Comparison of ENCODE assay signal across 8 mouse cellular contexts in the genomic region with DNA sequence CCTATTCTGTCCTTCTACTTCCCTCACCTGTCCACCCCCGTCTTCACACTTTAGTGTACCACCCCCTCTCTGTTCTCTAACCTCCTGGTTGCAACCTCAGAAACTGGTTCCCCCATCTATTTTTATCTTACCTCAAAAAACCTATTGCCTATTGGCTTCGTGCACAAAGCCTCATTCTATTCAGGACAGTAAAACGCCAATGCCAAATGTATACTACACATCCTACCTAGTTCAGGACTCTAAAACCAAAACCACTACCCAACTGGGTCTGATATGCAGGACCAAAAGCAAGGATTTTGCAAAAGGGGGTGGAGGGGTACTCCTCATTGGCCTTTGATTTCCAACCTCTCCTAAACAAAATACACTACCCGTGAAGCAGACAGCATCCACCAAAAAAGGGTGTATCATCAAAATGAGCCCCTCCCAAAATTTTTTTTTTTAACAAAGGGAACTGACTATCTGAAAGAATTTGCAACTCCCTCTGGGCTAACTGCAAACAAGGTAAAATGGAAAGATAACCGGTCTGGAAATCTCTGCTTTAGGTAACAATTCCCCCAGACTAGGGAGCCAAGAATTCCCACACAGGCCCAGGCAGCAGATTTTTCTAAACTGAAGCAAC. TPM values are rescaled to one million over a fixed set of nuclear protein-coding genes. Genes with fewer than 3 reads are reported as not detected.
DNase-seq lines count a peak whose midpoint lies in the region; ATAC-seq and TF ChIP-seq lines count a peak whose summit lies in the region.

No protein-coding gene starts in this region.

- TF ChIP-seq POLR2A in kidney, adult 2 months (IDR thresholded peaks at IDR 0.05; ENCODE audit: low read depth, low read length): no peak

- H3K4me1 ChIP-seq in kidney, adult 2 months (ENCODE audit: control insufficient read depth, insufficient read depth, low read length): peaks cover 8% of the 10 kb centered on the region; the same call in 1 of the 2 replicates
- no peaks in the 10 kb centered on the region for H3K4me1 ChIP-seq in hindbrain, embryonic 11.5 days (replicated peaks; ENCODE audit: control insufficient read depth, insufficient read depth, low read length)
- peaks cover 35% of the 10 kb centered on the region for H3K4me1 ChIP-seq in midbrain, embryonic 13.5 days (replicated peaks)

- ATAC-seq in hindbrain, embryonic 11.5 days (ENCODE audit: low FRiP score): no peak
- no peak for ATAC-seq in midbrain, embryonic 13.5 days

- no peaks in the 10 kb centered on the region; the same call in 1 of the 2 replicates for H3K36me3 ChIP-seq in kidney, adult 2 months (ENCODE audit: control insufficient read depth, insufficient read depth, low read length)
- no peaks in the 10 kb centered on the region for H3K36me3 ChIP-seq in hindbrain, embryonic 11.5 days (ENCODE audit: control insufficient read depth, insufficient read depth, low read length)
- H3K36me3 ChIP-seq in midbrain, embryonic 13.5 days: no peaks in the 10 kb centered on the region

- no peak for TF ChIP-seq CTCF in kidney, adult 2 months (conservative IDR thresholded peaks at IDR 0.05; ENCODE audit: insufficient read depth, insufficient read length, low read depth, low read length)

- H3K4me3 ChIP-seq in kidney, adult 2 months (ENCODE audit: insufficient read depth, low read depth, low read length): peak overlapping the region; percentile 89; the same call in 1 of the 2 replicates
- H3K4me3 ChIP-seq in hindbrain, embryonic 11.5 days (ENCODE audit: low read depth, low read length): peak overlapping the region; percentile 92
- peak overlapping the region; percentile 79 for H3K4me3 ChIP-seq in midbrain, embryonic 13.5 days (replicated peaks)

- peak overlapping the region; percentile 81; the same call in 1 of the 2 replicates for H3K9ac ChIP-seq in hindbrain, embryonic 11.5 days (ENCODE audit: low read depth, low read length)
- H3K9ac ChIP-seq in midbrain, embryonic 13.5 days (replicated peaks): peak overlapping the region; percentile 79

- no peaks in the 10 kb centered on the region for H3K27me3 ChIP-seq in kidney, adult 2 months (replicated peaks; ENCODE audit: control insufficient read depth, insufficient read depth, low read length)
- H3K27me3 ChIP-seq in hindbrain, embryonic 11.5 days (ENCODE audit: control insufficient read depth, insufficient read depth, low read length): no peaks in the 10 kb centered on the region
- no peaks in the 10 kb centered on the region for H3K27me3 ChIP-seq in midbrain, embryonic 13.5 days

- H3K9me3 ChIP-seq in hindbrain, embryonic 11.5 days (ENCODE audit: control insufficient read depth, low read length): no peaks in the 10 kb centered on the region
- H3K9me3 ChIP-seq in midbrain, embryonic 13.5 days: no peaks in the 10 kb centered on the region

- no peak for DNase-seq in kidney, adult 2 months
- no peak for DNase-seq in kidney, postnatal 25 days
- DNase-seq in MN1 (ENCODE audit: low spot score): peak; percentile 35
- no peak for DNase-seq in hindbrain, embryonic 11.5 days (ENCODE audit: low spot score)
- no peak for DNase-seq in spleen, postnatal 14 days (ENCODE audit: low spot score in 2 of 2)
- DNase-seq in thymus, postnatal 36 days: no peak
- DNase-seq in lung, postnatal 4 days: no peak

- 51% methylated on average over 5 of the region's 5 CpGs for WGBS in kidney, adult 2 months
- 48% methylated on average over 5 of the region's 5 CpGs for WGBS in hindbrain, embryonic 11.5 days
- 43% methylated on average over 5 of the region's 5 CpGs for WGBS in midbrain, embryonic 13.5 days

- H3K27ac ChIP-seq in kidney, adult 2 months (ENCODE audit: insufficient read depth, low read depth, low read length): no peak overlapping the region
- H3K27ac ChIP-seq in hindbrain, embryonic 11.5 days (ENCODE audit: low read depth, low read length): no peak overlapping the region
- no peak overlapping the region for H3K27ac ChIP-seq in midbrain, embryonic 13.5 days

- peak overlapping the region; percentile 85 for H3K4me2 ChIP-seq in hindbrain, embryonic 11.5 days (replicated peaks; ENCODE audit: low read depth, low read length)
- H3K4me2 ChIP-seq in midbrain, embryonic 13.5 days (replicated peaks): peak overlapping the region; percentile 93

RNA-seq across cellular contexts. Expression of gene S100pbp, which starts 1.4 kb away (rescaled TPM):
- polyA plus RNA-seq in kidney, adult 2 months (2012; rRNA removed): 12.6 and 13.6 TPM in 2 replicates
- polyA plus RNA-seq in hindbrain, embryonic 11.5 days (2014; fragmentation: Nextera tagmentation; extraction: Ambion mirVana): 19.9 and 20.7 TPM in 2 replicates
- polyA plus RNA-seq in midbrain, embryonic 13.5 days (2015; fragmentation: Nextera tagmentation; extraction: Ambion mirVana): 19.9 and 21.3 TPM in 2 replicates

RNA-seq across cellular contexts. Expression of gene Yars, which starts 1.4 kb away (rescaled TPM):
- 16.3 and 17.4 TPM in 2 replicates for polyA plus RNA-seq in kidney, adult 2 months (2012; rRNA removed)
- 102 and 109 TPM in 2 replicates for polyA plus RNA-seq in hindbrain, embryonic 11.5 days (2014; fragmentation: Nextera tagmentation; extraction: Ambion mirVana)
- 102 and 115 TPM in 2 replicates for polyA plus RNA-seq in midbrain, embryonic 13.5 days (2015; fragmentation: Nextera tagmentation; extraction: Ambion mirVana)

RNA-seq across cellular contexts. Expression of gene Fndc5, which starts 51.4 kb away (rescaled TPM):
- polyA plus RNA-seq in kidney, adult 2 months (2012; rRNA removed): 2.6 and 3.3 TPM in 2 replicates
- 2.5 and 3.2 TPM in 2 replicates for polyA plus RNA-seq in hindbrain, embryonic 11.5 days (2014; fragmentation: Nextera tagmentation; extraction: Ambion mirVana)
- polyA plus RNA-seq in midbrain, embryonic 13.5 days (2015; fragmentation: Nextera tagmentation; extraction: Ambion mirVana): 1.9 and 2.0 TPM in 2 replicates
